Mouse (Mus musculus): Measurements from ENCODE around the gene St6gal2. TPM values are rescaled to one million over a fixed set of nuclear protein-coding genes. Genes with fewer than 3 reads are reported as not detected.

The St6gal2 gene
- polyA plus RNA-seq, 1 experiment from 2014 or later = 1.5 TPM

DNA sequence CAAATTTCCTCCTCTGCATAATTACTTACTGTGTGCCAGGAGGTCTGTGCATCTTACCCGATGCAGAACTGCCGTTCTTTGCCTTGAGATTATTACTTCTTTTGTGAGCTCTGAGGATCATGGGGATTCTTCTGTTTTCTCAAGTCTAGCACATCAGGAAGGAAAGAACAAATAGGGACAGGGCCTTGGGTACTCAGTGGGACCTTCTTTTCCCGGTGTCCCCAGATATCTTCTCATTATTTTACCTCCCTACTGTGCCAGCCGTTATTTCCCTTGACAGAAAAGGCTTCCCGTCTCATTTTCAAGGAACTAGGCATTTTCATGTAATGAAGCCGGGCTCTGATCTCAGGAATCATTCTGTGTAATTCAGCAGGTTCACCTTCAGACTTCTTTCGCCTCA lies 34.2 kb downstream of the St6gal2 start:
- no peaks in the 10 kb centered on the region for H3K4me1 ChIP-seq
- H3K27ac ChIP-seq = no peak overlapping the region
- no peaks in the 10 kb centered on the region for H3K27me3 ChIP-seq (replicated peaks)
- H3K4me3 ChIP-seq (replicated peaks) = no peak overlapping the region
- no peak for ATAC-seq (ENCODE audit: insufficient read depth, low FRiP score, low read depth)
- no peak overlapping the region for H3K9ac ChIP-seq
- H3K36me3 ChIP-seq = no peaks in the 10 kb centered on the region
- WGBS = 76% methylated on average over 7 of the region's 7 CpGs
- no peak overlapping the region for H3K4me2 ChIP-seq
- no peaks in the 10 kb centered on the region for H3K9me3 ChIP-seq

DNA sequence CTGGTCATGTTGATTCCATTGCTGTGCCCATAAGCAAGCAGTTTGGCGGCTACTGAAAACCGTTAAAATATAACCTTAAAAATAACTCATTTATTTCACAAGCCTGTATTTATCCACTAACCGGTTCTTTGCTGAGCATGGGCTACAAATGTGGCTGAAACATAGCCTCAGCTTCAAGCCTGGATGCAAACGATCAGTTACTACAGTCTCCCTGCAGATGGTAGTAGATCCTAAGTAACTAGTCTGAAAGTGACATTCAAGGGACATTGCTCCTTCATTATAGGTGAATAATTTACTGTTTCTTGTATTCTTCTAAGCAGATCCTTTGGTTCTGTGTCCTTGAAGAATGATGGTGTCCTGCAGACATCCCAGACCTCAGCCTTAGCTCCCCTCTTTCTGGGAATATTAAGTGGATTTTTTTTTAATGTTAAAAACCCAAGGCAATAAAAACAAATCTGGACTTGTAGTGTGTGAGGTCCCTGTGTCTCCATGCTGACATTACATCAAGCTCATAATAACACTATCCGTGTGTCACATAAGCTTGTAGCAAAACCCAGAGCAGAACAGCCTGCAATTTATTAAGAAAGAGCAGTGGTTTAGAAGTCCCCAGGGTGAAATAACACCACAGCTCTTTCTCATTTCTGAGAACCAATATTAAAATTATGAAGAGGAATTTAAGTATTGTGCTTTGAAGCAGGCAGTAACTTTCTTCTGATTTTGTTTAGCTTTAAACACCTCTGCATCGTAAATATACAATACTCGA lies 39.1 kb downstream of the St6gal2 start:
- no peaks in the 10 kb centered on the region for H3K9me3 ChIP-seq
- H3K27ac ChIP-seq = no peak overlapping the region
- no peak for ATAC-seq (ENCODE audit: insufficient read depth, low FRiP score, low read depth)
- H3K4me1 ChIP-seq = no peaks in the 10 kb centered on the region
- no peak overlapping the region for H3K4me2 ChIP-seq
- WGBS = 82% methylated on average over 7 of the region's 7 CpGs
- H3K36me3 ChIP-seq = no peaks in the 10 kb centered on the region
- no peak overlapping the region for H3K4me3 ChIP-seq (replicated peaks)
- H3K27me3 ChIP-seq (replicated peaks) = no peaks in the 10 kb centered on the region
- no peak overlapping the region for H3K9ac ChIP-seq

DNA sequence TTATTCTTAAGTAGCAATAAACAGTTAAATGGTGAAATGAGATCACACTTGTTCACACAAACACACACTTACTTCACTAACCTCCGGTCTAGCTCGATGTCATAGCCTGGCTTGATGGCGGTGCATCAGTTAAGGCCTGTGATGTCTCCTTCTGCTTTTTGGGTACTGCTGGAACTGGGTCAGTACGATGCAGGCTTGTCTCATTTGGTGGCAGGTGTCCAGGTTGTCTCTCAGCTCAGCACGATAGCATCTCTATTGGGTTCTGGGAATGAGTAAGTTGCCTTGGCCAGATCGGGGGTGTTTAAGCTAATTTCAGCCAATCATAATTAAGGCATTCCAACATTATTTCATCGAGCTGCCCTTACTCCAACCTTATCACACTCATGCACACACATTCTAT lies 86.7 kb downstream of the St6gal2 start:
- H3K27ac ChIP-seq = no peak overlapping the region
- no peaks in the 10 kb centered on the region for H3K9me3 ChIP-seq
- ATAC-seq (ENCODE audit: insufficient read depth, low FRiP score, low read depth) = no peak
- no peaks in the 10 kb centered on the region for H3K27me3 ChIP-seq (replicated peaks)
- no peak overlapping the region for H3K4me2 ChIP-seq
- no peak overlapping the region for H3K9ac ChIP-seq
- 88% methylated on average over 7 of the region's 7 CpGs for WGBS
- H3K4me3 ChIP-seq (replicated peaks) = no peak overlapping the region
- H3K36me3 ChIP-seq = no peaks in the 10 kb centered on the region
- no peaks in the 10 kb centered on the region for H3K4me1 ChIP-seq

DNA sequence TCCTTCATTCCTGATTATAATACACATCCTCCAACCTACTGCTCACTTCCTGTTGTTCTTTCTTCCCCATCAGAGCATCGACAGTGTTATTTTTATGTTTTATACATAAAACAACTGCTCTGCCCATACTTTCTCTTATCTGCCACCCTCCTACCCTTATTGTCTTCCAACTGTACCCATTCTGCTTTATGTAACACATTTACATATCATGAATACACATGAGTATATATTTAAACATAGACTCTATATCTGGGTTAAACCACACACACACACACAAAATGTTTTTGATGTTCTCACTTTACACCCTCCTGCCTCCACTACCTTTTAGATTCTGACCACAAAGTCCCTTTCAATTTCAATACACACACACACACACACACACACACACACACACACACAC lies 103.3 kb downstream of the St6gal2 start:
- H3K4me2 ChIP-seq = no peak overlapping the region
- no peak for ATAC-seq (ENCODE audit: insufficient read depth, low FRiP score, low read depth)
- H3K4me3 ChIP-seq (replicated peaks) = no peak overlapping the region
- whole genome bisulfite sequencing = 69% methylated on average over 1 of the region's 1 CpGs
- H3K9ac ChIP-seq = no peak overlapping the region
- no peaks in the 10 kb centered on the region for H3K9me3 ChIP-seq
- no peaks in the 10 kb centered on the region for H3K4me1 ChIP-seq
- no peaks in the 10 kb centered on the region for H3K36me3 ChIP-seq
- H3K27ac ChIP-seq = no peak overlapping the region
- H3K27me3 ChIP-seq (replicated peaks) = no peaks in the 10 kb centered on the region

DNA sequence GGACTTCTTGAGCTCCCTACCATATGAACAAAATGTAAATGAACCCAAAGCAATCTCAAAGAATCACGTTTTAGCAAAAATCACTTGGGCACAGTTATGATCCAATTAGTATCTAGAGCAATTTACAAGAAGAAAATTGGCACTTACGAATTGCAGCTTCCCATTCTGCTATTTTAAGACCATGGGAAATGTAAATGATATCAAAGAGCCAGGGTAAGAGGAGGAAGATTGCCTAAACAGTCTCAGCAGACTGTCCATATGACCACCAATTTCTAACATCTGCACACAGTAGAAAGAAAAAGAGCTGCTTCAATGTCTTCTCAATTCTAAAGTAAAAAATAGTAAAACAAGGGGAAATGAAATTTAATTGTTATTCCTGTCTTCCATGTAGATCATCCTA lies 116.6 kb downstream of the St6gal2 start:
- no peak for ATAC-seq (ENCODE audit: insufficient read depth, low FRiP score, low read depth)
- no peaks in the 10 kb centered on the region for H3K36me3 ChIP-seq
- no peak overlapping the region for H3K4me3 ChIP-seq (replicated peaks)
- no peaks in the 10 kb centered on the region for H3K27me3 ChIP-seq (replicated peaks)
- H3K27ac ChIP-seq = no peak overlapping the region
- H3K9ac ChIP-seq = no peak overlapping the region
- H3K9me3 ChIP-seq = no peaks in the 10 kb centered on the region
- 59% methylated on average over 2 of the region's 2 CpGs for WGBS
- H3K4me1 ChIP-seq = no peaks in the 10 kb centered on the region
- H3K4me2 ChIP-seq = no peak overlapping the region

Other genes starting within 250 kb of the St6gal2 start
- not detected in 2 replicates for gene Vmn2r118, start 179.8 kb downstream of the St6gal2 start, polyA plus RNA-seq (2015; fragmentation: Nextera tagmentation; extraction: Ambion mirVana)

Measured in stomach, embryonic 15.5 days (tissue).